Mouse (Mus musculus): Measurements from ENCODE around the gene Mfsd12.

GRCm38 (mm10) chr10:81362336-81362949 is 5.2 kb downstream of the Mfsd12 start:
- TF ChIP-seq CTCF (IDR thresholded peaks at IDR 0.05; ENCODE audit: low read depth, low read length) (no peak), POLR2A (IDR thresholded peaks at IDR 0.05; ENCODE audit: borderline replicate concordance, low read depth, low read length) (no peak)

Measured in bone marrow macrophage, adult 2 months (primary cell).